Mouse (Mus musculus) MEL (cell line): ENCODE measurements around the gene Atp8a2.

Experiments
- HCFC1 ChIP-seq: IDR thresholded peaks from 2 replicates; pipeline ENCODE4 v1.6.1; 2012; ENCODE audit warnings: low read depth, mild to moderate bottlenecking, inconsistent platforms, low read length, improper control_type of control experiment, moderate library complexity
- RCOR1 ChIP-seq: IDR thresholded peaks from 2 replicates; pipeline ENCODE4 v1.6.1; 2012; ENCODE audit warnings: low read depth, mild to moderate bottlenecking, inconsistent platforms, low read length, improper control_type of control experiment

DNA sequence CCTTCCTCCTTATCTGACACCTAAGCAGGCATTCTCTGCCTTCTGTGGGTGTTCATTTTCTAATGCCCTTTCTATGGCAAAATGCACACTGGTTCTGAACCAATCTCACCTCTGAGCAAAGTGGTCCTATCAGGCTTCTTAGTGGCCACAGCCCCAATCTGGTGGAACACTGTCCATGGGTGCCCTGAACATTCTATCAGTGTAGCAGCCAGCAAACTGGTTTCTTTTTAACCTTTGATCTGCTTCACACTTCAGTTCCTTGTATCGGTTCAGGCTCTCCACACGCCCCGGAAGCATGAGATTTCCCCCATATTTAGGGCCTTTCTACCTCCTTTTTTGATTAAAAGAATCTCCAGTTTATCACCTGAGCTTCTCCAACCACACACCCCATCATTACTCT, 18.0 kb upstream of the Atp8a2 start:
- TF ChIP-seq HCFC1 (no peak), RCOR1 (no peak)
